Mouse (Mus musculus) left cerebral cortex, adult 9 months (tissue): ENCODE data around the gene Usp7.
"Not testable (repeated sequence)": the region's sequence is repeated elsewhere in the genome, so short reads cannot be mapped to it uniquely, and the experiment has no call there.

ENCODE experiments used
- DNase-seq, 2 experiments: peaks; one replicate each; pipeline ENCODE4 v3.0.0; 2022; ENCODE audit warnings: low spot score in 2 of 2

Gene Usp7

GRCm38 (mm10) chr16:8783198-8783913 is 8.8 kb downstream of the Usp7 start:
- DNase-seq, result no peak

GRCm38 (mm10) chr16:8781660-8782059 is 10.4 kb downstream of the Usp7 start:
- no peak for DNase-seq

- DNase-seq, result no peak
Observed at GRCm38 (mm10) chr16:8781191-8781590, 10.9 kb downstream of the Usp7 start.

GRCm38 (mm10) chr16:8780187-8780586 is 11.9 kb downstream of the Usp7 start:
- no peak for DNase-seq

- no peak for DNase-seq
Observed at GRCm38 (mm10) chr16:8778697-8779096, 13.4 kb downstream of the Usp7 start.

- no peak for DNase-seq
Observed at GRCm38 (mm10) chr16:8777202-8777601, 14.9 kb downstream of the Usp7 start.

GRCm38 (mm10) chr16:8776634-8777033 is 15.5 kb downstream of the Usp7 start:
- DNase-seq, result no peak

- no peak for DNase-seq
Observed at GRCm38 (mm10) chr16:8771086-8771485, 21.0 kb downstream of the Usp7 start.

- not testable (repeated sequence) for DNase-seq
Observed at GRCm38 (mm10) chr16:8770342-8770741, 21.8 kb downstream of the Usp7 start.

- no peak for DNase-seq
Observed at GRCm38 (mm10) chr16:8769466-8769865, 22.6 kb downstream of the Usp7 start.

GRCm38 (mm10) chr16:8769065-8769464 is 23.0 kb downstream of the Usp7 start:
- DNase-seq, result peak in 1 of 2 experiments; percentile 51

- no peak for DNase-seq
Observed at GRCm38 (mm10) chr16:8768588-8768987, 23.5 kb downstream of the Usp7 start.

GRCm38 (mm10) chr16:8768071-8768470 is 24.0 kb downstream of the Usp7 start:
- DNase-seq, result no peak

- peak in 1 of 2 experiments; percentile 37 for DNase-seq
Observed at GRCm38 (mm10) chr16:8767133-8768052, 24.7 kb downstream of the Usp7 start.

GRCm38 (mm10) chr16:8766196-8766595 is 25.9 kb downstream of the Usp7 start:
- DNase-seq, result no peak

GRCm38 (mm10) chr16:8764124-8764907 is 27.8 kb downstream of the Usp7 start:
- no peak for DNase-seq

- DNase-seq, result peak; percentile 52 to 53
Observed at GRCm38 (mm10) chr16:8763028-8763427, 29.1 kb downstream of the Usp7 start.

GRCm38 (mm10) chr16:8761894-8762293 is 30.2 kb downstream of the Usp7 start:
- no peak for DNase-seq

- DNase-seq, result no peak
Observed at GRCm38 (mm10) chr16:8761005-8761404, 31.1 kb downstream of the Usp7 start.

- no peak for DNase-seq
Observed at GRCm38 (mm10) chr16:8758979-8759378, 33.1 kb downstream of the Usp7 start.

GRCm38 (mm10) chr16:8758193-8758592 is 33.9 kb downstream of the Usp7 start:
- DNase-seq, result no peak

GRCm38 (mm10) chr16:8757586-8757985 is 34.5 kb downstream of the Usp7 start:
- not testable (repeated sequence) for DNase-seq
